Mouse (Mus musculus): Measurements from ENCODE around the gene Amigo3. TPM values are rescaled to one million over a fixed set of nuclear protein-coding genes. Genes with fewer than 3 reads are reported as not detected.

Gene Amigo3
- polyA plus RNA-seq, 1 experiment from 2014 or later: 3.6 TPM

DNA sequence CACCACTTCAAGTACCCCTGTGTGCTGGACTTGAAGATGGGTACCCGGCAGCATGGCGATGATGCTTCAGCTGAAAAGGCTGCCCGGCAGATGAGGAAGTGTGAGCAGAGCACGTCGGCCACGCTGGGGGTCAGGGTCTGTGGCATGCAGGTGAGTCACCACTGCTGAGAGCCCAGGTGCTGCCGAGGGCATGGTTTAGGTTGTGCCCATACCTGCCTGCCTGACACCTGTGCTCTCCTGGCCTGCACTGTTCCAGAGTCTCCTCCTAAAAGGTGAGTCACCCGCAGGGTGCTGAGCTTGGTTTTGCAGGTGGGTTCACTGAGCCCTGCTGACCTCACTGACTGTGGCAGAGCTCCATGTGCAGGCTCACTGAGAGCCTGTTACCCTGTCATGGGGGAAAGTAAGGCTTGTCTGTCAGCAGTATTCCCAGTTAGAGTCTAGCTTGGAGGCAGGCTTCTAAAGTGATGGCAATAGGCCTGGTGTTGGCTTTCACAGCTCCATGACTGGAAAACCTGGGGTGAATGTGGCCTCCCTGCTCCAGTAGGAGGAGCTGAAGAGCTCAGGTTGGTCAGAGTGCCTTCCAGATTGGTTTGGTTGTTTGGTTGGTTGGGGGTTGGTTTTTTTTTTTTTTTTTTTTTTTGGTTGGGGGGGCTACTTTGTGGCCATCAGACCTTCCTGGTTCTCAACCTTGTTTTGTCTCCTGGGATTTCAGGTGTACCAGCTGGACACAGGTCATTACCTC is 8.0 kb upstream of the Amigo3 start:
- no peak overlapping the region for H3K4me3 ChIP-seq (replicated peaks)
- H3K9ac ChIP-seq: no peak overlapping the region
- peaks cover 66% of the 10 kb centered on the region for H3K36me3 ChIP-seq (replicated peaks)
- no peak overlapping the region for H3K4me2 ChIP-seq
- H3K27me3 ChIP-seq: no peaks in the 10 kb centered on the region
- 93% methylated on average over 8 of the region's 8 CpGs for WGBS
- no peaks in the 10 kb centered on the region for H3K9me3 ChIP-seq
- H3K4me1 ChIP-seq: peaks cover 17% of the 10 kb centered on the region
- no peak for ATAC-seq (ENCODE audit: low FRiP score)
- no peak overlapping the region for H3K27ac ChIP-seq

DNA sequence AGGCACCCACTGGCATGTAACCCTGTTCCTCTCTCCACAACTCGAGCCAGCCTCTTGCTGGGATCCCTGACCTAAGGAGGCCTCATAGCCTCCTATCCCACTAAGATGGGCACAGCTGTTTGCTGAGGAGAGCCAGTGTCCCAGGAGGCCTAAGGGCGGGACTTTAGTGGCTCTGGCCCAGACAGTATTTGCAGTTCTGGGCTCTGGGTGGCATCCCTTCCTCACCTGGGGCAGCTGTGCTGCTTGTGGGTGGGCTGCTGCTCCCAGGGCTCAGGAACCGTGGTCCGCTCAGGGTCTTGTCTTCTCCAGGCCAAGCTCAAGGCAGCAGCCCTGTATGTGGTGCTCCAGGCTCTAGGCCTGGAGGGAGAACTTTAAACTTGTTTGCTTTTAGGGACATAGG is 6.4 kb upstream of the Amigo3 start:
- Histone ChIP-seq H3K4me2 (no peak overlapping the region), H3K4me3 (replicated peaks) (no peak overlapping the region), H3K27me3 (no peaks in the 10 kb centered on the region), H3K27ac (no peak overlapping the region), H3K9me3 (no peaks in the 10 kb centered on the region), H3K36me3 (replicated peaks) (peaks cover 68% of the 10 kb centered on the region), H3K9ac (no peak overlapping the region), H3K4me1 (peaks cover 24% of the 10 kb centered on the region)
- 91% methylated on average over 4 of the region's 4 CpGs for WGBS
- ATAC-seq (ENCODE audit: low FRiP score): no peak

DNA sequence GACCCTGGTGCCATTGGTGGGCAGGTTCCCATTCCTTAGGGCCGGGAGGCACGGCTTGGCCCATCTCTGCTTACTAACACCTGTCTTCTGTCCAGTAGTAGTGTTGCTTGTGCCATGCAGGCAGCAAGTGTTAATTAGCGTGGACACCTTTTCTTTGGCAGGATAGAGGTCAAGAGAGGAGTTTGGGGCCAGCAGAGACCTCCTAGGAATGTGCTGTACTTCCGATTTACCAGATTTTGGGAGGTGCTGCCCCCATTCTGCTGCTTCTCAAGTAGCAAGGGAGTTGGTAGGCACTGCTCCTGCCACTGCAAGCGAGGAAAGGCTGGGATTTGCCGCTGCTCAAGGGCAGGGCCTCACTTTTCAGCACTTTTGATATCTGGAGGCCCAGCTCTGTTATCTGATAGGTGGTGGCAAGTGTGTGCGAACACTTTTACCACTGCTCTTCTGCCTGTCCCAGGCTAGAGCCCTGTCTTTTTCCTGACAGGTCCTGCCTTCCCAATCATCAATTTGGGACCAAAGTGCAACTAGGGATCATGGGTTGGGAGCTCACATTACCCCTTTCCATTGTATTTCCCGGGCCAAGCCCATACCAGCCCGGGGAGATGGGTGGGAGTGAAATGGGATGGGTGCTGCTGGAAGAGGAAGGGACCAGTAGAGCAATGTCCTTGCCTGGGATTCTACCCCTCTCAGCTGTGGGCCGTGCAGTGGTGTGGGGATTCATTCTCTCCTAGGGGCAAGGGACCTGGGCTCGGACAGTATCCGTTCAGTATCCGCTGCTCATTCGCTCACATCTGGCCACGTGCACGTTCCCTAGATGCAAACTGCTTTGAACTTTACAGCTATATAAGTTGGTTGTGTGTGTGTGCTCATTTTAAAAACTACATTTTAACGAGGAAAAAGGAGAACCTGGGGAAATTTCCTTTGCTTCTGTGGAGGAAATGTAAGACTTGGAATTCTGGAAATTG is 5.1 kb upstream of the Amigo3 start:
- peak overlapping the region; percentile 91 for H3K4me2 ChIP-seq
- peak overlapping the region; percentile 64 for H3K9ac ChIP-seq
- peak overlapping the region; percentile 64 for H3K4me3 ChIP-seq (replicated peaks)
- H3K36me3 ChIP-seq (replicated peaks): peaks cover 63% of the 10 kb centered on the region
- ATAC-seq (ENCODE audit: low FRiP score): no peak
- H3K4me1 ChIP-seq: peaks cover 31% of the 10 kb centered on the region
- H3K27me3 ChIP-seq: no peaks in the 10 kb centered on the region
- 58% methylated on average over 17 of the region's 17 CpGs for WGBS
- no peaks in the 10 kb centered on the region for H3K9me3 ChIP-seq
- H3K27ac ChIP-seq: 0 out of 2 replicates have a peak overlapping the region, but pooled peaks have one; percentile 42

DNA sequence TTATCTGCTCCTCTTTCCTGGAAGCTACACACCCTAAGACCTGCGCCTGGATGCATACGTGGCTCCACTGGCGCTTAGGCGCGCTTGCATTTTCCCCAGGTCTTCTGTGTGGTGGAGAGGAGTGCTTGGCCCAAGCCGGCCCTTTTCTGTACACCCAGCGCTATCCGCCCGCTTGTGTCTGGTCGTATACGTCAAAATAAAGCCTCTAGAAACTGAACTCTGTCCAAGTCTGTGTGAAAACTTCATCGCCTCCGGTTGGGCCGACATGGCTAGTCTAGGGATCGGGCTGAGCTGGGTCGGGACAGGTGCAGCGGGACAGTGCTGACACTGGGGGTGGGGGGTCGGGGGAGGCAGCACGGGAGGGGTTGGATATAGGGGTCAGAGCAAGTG is 4.4 kb upstream of the Amigo3 start:
- WGBS: 1% methylated on average over 19 of the region's 19 CpGs

DNA sequence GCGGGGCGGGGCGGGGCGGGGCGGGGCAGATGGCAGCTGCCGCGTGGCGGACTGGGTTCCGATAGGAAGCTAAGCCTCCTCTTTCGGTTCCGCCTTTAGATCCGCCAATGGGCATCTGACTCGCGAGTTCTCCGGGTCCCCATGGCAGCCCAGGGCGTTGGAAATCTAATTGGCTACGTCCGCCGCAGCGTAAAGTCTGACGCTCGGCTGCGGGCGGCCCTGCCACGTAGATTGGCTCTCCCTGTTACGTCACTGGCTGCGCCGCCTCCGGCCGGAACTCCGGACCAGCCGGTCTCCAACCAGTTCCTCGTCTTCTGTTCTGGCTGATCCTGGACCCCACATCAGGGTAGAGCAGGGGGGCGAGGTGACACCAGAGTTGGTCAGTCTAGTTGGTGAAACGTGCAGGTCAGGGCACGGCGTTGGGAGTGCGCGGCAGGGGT is 3.9 kb upstream of the Amigo3 start, which contains the start of gene Gmppb:
Gene Gmppb (plus strand): TSS at position 227 of the 440 bp plus-strand sequence.
- peaks cover 35% of the 10 kb centered on the region for H3K4me1 ChIP-seq
- peak within 1 kb of the TSS; percentile 91 for H3K4me2 ChIP-seq
- peak; percentile 94 for ATAC-seq (ENCODE audit: low FRiP score)
- peak within 1 kb of the TSS; percentile 43; the same call in 1 of the 2 replicates for H3K27ac ChIP-seq
- under 1% methylated on average over 35 of the region's 39 CpGs for WGBS
- peak within 1 kb of the TSS; percentile 64 for H3K9ac ChIP-seq
- peaks cover 62% of the 10 kb centered on the region for H3K36me3 ChIP-seq (replicated peaks)
- H3K9me3 ChIP-seq: no peaks in the 10 kb centered on the region
- no peaks in the 10 kb centered on the region for H3K27me3 ChIP-seq
- peak within 1 kb of the TSS; percentile 64 for H3K4me3 ChIP-seq (replicated peaks)

More for the DNA sequence above, 4.4 kb upstream of the Amigo3 start:
- peak overlapping the region; percentile 42; the same call in 1 of the 2 replicates for H3K27ac ChIP-seq
- peak overlapping the region; percentile 91 for H3K4me2 ChIP-seq
- H3K36me3 ChIP-seq (replicated peaks): peaks cover 58% of the 10 kb centered on the region
- H3K4me3 ChIP-seq (replicated peaks): peak overlapping the region; percentile 64
- no peaks in the 10 kb centered on the region for H3K27me3 ChIP-seq
- peak; percentile 50 for ATAC-seq (ENCODE audit: low FRiP score)
- H3K4me1 ChIP-seq: peaks cover 35% of the 10 kb centered on the region
- peak overlapping the region; percentile 64 for H3K9ac ChIP-seq
- H3K9me3 ChIP-seq: no peaks in the 10 kb centered on the region

DNA sequence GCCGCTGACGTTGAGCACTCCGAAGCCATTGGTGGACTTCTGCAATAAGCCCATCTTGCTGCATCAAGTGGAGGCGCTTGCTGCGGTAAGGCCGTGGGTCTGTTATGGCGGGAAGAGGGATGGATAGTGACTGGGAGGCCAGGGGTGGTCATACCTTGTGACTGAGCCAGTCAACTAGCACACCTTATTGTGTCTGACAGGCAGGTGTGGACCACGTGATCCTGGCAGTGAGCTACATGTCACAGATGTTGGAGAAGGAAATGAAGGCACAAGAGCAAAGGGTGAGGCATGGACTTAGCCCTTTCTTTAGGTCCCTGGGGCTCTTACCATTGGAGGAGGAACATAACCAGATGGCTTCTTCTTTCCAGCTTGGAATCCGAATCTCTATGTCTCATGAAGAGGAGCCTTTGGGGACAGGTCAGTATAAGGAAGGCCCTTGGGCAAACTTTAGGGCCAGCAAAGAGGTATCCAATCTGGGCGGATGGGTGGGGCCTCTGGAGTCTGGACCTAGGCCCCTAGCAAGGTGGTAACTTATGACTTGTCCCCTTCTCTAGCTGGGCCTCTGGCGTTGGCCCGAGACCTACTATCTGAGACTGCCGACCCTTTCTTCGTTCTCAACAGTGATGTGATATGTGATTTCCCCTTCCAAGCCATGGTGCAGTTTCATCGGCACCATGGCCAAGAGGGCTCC is 3.3 kb upstream of the Amigo3 start:
- Histone ChIP-seq H3K4me2 (peak overlapping the region; percentile 91), H3K27ac (peak overlapping the region; percentile 43; the same call in 1 of the 2 replicates), H3K4me1 (peaks cover 35% of the 10 kb centered on the region), H3K36me3 (replicated peaks) (peaks cover 65% of the 10 kb centered on the region), H3K9me3 (no peaks in the 10 kb centered on the region), H3K4me3 (replicated peaks) (peak overlapping the region; percentile 64), H3K9ac (peak overlapping the region; percentile 64), H3K27me3 (no peaks in the 10 kb centered on the region)
- ATAC-seq (ENCODE audit: low FRiP score): peak; percentile 5; the same call in 1 of the 2 replicates
- WGBS: 46% methylated on average over 15 of the region's 15 CpGs

DNA sequence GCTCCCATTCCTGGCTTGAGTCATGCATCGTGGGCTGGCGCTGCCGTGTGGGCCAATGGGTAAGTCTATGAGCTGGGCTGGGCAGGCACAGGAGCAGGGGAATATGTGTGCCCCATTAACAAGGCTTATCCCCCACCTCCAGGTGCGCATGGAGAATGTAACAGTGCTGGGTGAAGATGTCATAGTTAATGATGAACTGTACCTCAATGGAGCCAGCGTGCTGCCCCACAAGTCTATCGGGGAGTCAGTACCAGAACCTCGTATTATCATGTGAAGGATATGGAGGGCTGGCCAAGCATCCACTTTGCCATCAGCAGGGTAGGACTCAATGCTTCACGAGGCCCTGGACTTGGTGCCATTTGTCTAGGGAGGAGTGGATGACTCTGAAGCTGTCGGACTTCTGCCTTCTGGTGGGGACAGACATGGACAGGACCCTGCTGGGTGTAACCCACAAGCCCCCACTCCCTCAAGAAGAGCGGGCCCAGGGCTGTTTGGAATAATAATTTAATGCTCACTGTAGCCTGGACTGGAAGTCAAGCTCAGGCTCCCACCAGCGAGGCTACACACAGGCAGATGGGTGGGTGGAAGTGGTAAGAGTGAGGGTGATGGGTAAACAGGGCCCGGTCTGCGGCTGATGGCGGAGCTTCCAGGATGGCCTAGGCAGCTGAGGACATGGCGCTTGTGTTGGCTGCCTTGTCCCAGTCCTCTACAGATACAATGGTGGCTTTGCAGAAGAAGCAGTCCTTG is 1.6 kb upstream of the Amigo3 start:
- WGBS: 95% methylated on average over 15 of the region's 15 CpGs
- H3K4me3 ChIP-seq (replicated peaks): no peak overlapping the region
- peaks cover 67% of the 10 kb centered on the region for H3K36me3 ChIP-seq (replicated peaks)
- no peak overlapping the region for H3K27ac ChIP-seq
- peaks cover 35% of the 10 kb centered on the region for H3K4me1 ChIP-seq
- H3K4me2 ChIP-seq: no peak overlapping the region
- no peaks in the 10 kb centered on the region for H3K27me3 ChIP-seq
- no peaks in the 10 kb centered on the region for H3K9me3 ChIP-seq
- H3K9ac ChIP-seq: no peak overlapping the region
- ATAC-seq (ENCODE audit: low FRiP score): no peak

DNA sequence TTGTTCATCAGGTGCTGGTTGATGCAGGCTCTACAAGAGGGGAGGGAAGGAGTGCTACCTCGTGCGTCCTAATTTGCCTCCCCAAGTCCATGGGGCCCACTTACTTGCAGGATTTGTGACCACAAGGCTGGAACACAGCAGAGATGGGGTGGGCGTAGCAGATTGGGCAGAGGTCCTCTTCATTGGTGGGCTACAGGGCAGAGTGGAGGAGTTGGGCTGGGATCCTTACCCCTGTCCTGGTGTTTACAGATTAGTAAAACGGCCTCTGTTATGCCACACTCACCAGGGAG is 1.1 kb upstream of the Amigo3 start:
- Histone ChIP-seq H3K9me3 (no peaks in the 10 kb centered on the region), H3K27me3 (no peaks in the 10 kb centered on the region), H3K9ac (no peak overlapping the region), H3K4me3 (replicated peaks) (no peak overlapping the region), H3K36me3 (replicated peaks) (peaks cover 67% of the 10 kb centered on the region), H3K4me2 (no peak overlapping the region), H3K27ac (no peak overlapping the region), H3K4me1 (peaks cover 35% of the 10 kb centered on the region)
- WGBS: 87% methylated on average over 4 of the region's 4 CpGs
- ATAC-seq (ENCODE audit: low FRiP score): no peak

DNA sequence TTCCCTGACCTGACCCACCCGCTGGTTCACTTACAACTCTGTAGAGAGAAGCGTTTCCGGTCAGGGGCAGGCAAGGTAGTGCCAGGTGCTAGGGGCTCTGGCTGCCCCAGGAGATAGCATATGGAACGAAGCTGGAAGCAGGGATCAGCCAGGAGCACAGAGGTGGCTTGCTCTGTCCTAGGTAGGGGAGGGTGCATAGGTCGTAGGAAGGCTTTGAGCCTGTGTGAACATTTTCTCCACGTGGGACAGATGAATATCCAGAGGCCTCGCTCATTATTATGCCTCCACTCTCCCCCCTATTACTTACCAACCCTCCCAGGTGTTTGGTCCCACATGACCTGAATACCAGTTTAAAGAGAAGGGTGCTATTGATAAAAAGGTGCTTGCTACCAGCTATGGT is 548 bp upstream of the Amigo3 start:
- Histone ChIP-seq H3K4me1 (peaks cover 35% of the 10 kb centered on the region), H3K27ac (no peak overlapping the region), H3K9me3 (no peaks in the 10 kb centered on the region), H3K4me3 (replicated peaks) (no peak overlapping the region), H3K27me3 (no peaks in the 10 kb centered on the region), H3K9ac (no peak overlapping the region), H3K4me2 (no peak overlapping the region), H3K36me3 (replicated peaks) (peaks cover 65% of the 10 kb centered on the region)
- ATAC-seq (ENCODE audit: low FRiP score): no peak
- 75% methylated on average over 7 of the region's 7 CpGs for WGBS

DNA sequence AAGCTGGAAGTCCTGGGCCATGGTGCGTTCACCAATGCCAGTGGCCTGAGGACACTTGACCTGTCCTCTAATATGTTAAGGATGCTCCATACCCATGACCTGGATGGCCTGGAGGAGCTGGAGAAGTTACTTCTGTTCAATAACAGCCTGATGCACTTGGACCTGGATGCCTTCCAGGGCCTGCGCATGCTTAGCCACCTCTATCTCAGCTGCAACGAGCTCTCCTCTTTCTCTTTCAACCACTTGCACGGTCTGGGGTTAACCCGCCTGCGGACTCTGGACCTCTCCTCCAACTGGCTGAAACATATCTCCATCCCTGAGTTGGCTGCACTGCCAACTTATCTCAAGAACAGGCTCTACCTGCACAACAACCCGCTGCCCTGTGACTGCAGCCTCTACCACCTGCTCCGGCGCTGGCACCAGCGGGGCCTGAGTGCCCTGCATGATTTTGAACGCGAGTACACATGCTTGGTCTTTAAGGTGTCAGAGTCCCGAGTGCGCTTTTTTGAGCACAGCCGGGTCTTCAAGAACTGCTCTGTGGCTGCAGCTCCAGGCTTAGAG is 786 bp downstream of the Amigo3 start:
- no peaks in the 10 kb centered on the region for H3K27me3 ChIP-seq
- no peak overlapping the region for H3K4me2 ChIP-seq
- H3K27ac ChIP-seq: no peak overlapping the region
- peaks cover 73% of the 10 kb centered on the region for H3K36me3 ChIP-seq (replicated peaks)
- no peak overlapping the region; the same call in 1 of the 2 replicates for H3K9ac ChIP-seq
- ATAC-seq (ENCODE audit: low FRiP score): no peak
- H3K9me3 ChIP-seq: no peaks in the 10 kb centered on the region
- 91% methylated on average over 15 of the region's 15 CpGs for WGBS
- H3K4me1 ChIP-seq: peaks cover 24% of the 10 kb centered on the region
- H3K4me3 ChIP-seq (replicated peaks): no peak overlapping the region

DNA sequence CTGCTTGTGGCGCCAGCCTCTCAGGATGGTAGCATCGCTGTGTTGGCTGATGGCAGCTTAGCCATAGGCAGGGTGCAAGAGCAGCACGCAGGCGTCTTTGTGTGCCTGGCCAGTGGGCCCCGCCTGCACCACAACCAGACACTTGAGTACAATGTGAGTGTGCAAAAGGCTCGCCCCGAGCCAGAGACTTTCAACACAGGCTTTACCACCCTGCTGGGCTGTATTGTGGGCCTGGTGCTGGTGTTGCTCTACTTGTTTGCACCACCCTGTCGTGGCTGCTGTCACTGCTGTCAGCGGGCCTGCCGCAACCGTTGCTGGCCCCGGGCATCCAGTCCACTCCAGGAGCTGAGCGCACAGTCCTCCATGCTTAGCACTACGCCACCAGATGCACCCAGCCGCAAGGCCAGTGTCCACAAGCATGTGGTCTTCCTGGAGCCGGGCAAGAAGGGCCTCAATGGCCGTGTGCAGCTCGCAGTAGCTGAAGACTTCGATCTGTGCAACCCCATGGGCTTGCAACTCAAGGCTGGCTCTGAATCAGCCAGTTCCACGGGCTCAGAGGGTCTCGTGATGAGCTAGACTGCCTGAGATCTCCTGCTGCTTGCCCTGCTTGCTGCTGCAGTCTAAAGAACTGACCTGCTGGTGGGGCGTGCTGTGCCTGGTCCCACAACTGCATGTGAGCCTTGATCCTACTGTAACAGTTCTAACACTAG is 1.5 kb downstream of the Amigo3 start:
- no peaks in the 10 kb centered on the region for H3K27me3 ChIP-seq
- no peak overlapping the region for H3K4me3 ChIP-seq (replicated peaks)
- no peaks in the 10 kb centered on the region for H3K9me3 ChIP-seq
- ATAC-seq (ENCODE audit: low FRiP score): no peak
- 91% methylated on average over 22 of the region's 22 CpGs for WGBS
- no peak overlapping the region for H3K4me2 ChIP-seq
- peaks cover 80% of the 10 kb centered on the region for H3K36me3 ChIP-seq (replicated peaks)
- no peak overlapping the region for H3K9ac ChIP-seq
- H3K4me1 ChIP-seq: peaks cover 22% of the 10 kb centered on the region
- H3K27ac ChIP-seq: no peak overlapping the region
